Mouse (Mus musculus) myocyte (in vitro differentiated cells): ENCODE measurements around the gene Sec22c. TPM values are rescaled to one million over a fixed set of nuclear protein-coding genes. Genes with fewer than 3 reads are reported as not detected.

Experiments
- H3K27me3 ChIP-seq: one replicate; pipeline ENCODE4 v1.6.1; 2011; ENCODE audit not compliant: control insufficient read depth, insufficient read depth, insufficient read length
- H3K36me3 ChIP-seq: one replicate; pipeline ENCODE4 v1.6.1; 2011; ENCODE audit not compliant: control insufficient read depth, insufficient read depth
- H3K4me2 ChIP-seq: one replicate; pipeline ENCODE4 v1.6.1; 2011; ENCODE audit warnings: low read depth, control low read depth
- H3K4me3 ChIP-seq: one replicate; pipeline ENCODE4 v1.5.1; 2011; ENCODE audit warnings: mild to moderate bottlenecking, control low read depth, moderate library complexity
- H3K79me2 ChIP-seq: one replicate; pipeline ENCODE4 v1.6.1; 2011; ENCODE audit not compliant: control insufficient read depth, insufficient read depth
- H3ac ChIP-seq: one replicate; pipeline ENCODE4 v1.6.1; 2011; ENCODE audit not compliant: control insufficient read depth, insufficient read length
- CEBPB ChIP-seq: IDR thresholded peaks from 2 replicates; pipeline ENCODE4 v1.6.1; 2011; ENCODE audit warnings: mild to moderate bottlenecking, moderate library complexity; ENCODE audit not compliant: poor library complexity, insufficient read depth, severe bottlenecking
- E2F4 ChIP-seq: IDR thresholded peaks from one replicate; pipeline ENCODE4 v1.6.1; 2011; ENCODE audit warnings: mild to moderate bottlenecking, control low read depth, moderate library complexity; ENCODE audit not compliant: insufficient read depth
- MAX ChIP-seq: IDR thresholded peaks from one replicate; pipeline ENCODE4 v1.6.1; 2011; ENCODE audit warnings: low read depth, mild to moderate bottlenecking, control low read depth
- MYOD1 ChIP-seq, 3 experiments: IDR thresholded peaks; one replicate each; pipeline ENCODE4 v1.6.1; 2011; ENCODE audit warnings: control low read depth in 2 of 3, low read depth in 2 of 3, mild to moderate bottlenecking in 2 of 3, moderate library complexity in 1 of 3; ENCODE audit not compliant: insufficient read length in 2 of 3, control insufficient read depth in 1 of 3
- MYOG ChIP-seq, 3 experiments: IDR thresholded peaks; one replicate each; pipeline ENCODE4 v1.6.1; 2011; ENCODE audit warnings: control low read depth in 2 of 3, low read depth in 2 of 3, mild to moderate bottlenecking in 2 of 3; ENCODE audit not compliant: insufficient read length in 2 of 3, control insufficient read depth in 1 of 3, insufficient read depth in 1 of 3
- POLR2A ChIP-seq: IDR thresholded peaks from one replicate; pipeline ENCODE4 v1.6.1; 2011; ENCODE audit warnings: low read depth, mild to moderate bottlenecking, control low read depth, moderate library complexity; ENCODE audit not compliant: insufficient read length
- POLR2AphosphoS2 ChIP-seq: IDR thresholded peaks from one replicate; pipeline ENCODE4 v1.6.1; 2011; ENCODE audit warnings: low read depth, control low read depth; ENCODE audit not compliant: insufficient read length
- REST ChIP-seq: IDR thresholded peaks from one replicate; pipeline ENCODE4 v1.6.1; 2011; ENCODE audit warnings: mild to moderate bottlenecking, control low read depth, moderate library complexity; ENCODE audit not compliant: insufficient read depth, insufficient read length
- SRF ChIP-seq: IDR thresholded peaks from one replicate; pipeline ENCODE4 v1.6.1; 2011; ENCODE audit warnings: low read depth; ENCODE audit not compliant: control insufficient read depth, insufficient read length
- TCF12 ChIP-seq: IDR thresholded peaks from one replicate; pipeline ENCODE4 v1.6.1; 2011; ENCODE audit warnings: mild to moderate bottlenecking, control low read depth; ENCODE audit not compliant: poor library complexity, insufficient read depth, severe bottlenecking
- TCF3 ChIP-seq: IDR thresholded peaks from one replicate; pipeline ENCODE4 v1.6.1; 2011; ENCODE audit warnings: low read depth, control low read depth; ENCODE audit not compliant: insufficient read length
- USF1 ChIP-seq: IDR thresholded peaks from one replicate; pipeline ENCODE4 v1.6.1; 2011; ENCODE audit warnings: low read depth, mild to moderate bottlenecking, control low read depth, moderate library complexity
- polyA plus RNA-seq: library from polyadenylated mRNA; unstranded; fragments of >200 nt; fragmentation: generic; extraction: Trizol; gene quantifications from one replicate; pipeline ENCODE4 v1.2.1, GENCODE M21; 2012; ENCODE audit warnings: missing spikeins

The Sec22c gene
- polyA plus RNA-seq, 1 experiment, result 6.2 TPM

DNA sequence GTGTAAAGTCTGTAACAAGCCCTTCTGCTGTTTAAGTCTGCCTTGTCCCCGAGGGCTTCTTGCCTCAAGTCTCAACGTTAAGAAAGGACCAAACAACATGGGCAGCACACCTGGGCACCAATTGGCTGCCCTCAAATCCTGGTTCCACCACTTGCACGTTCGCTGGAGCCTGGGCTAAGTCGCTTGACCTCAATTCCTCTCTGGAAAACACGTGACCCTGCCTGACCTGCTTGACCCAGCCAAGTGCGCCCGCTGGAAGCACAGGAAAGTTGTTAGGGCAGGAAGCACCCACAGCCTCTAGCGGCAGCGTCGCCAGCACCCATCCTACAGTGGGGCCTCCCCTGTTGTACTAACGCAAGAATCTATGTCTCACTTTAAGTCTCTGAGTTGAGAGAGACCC lies 10.6 kb downstream of the Sec22c start:
- no peaks in the 10 kb centered on the region for H3K79me2 ChIP-seq
- TF ChIP-seq MYOD1 (IDR thresholded peaks at IDR 0.05; ENCODE audit: control insufficient read depth in 1 of 3, insufficient read length in 2 of 3, low read depth in 2 of 3) (no peak), USF1 (no peak), TCF12 (no peak), POLR2A (no peak), CEBPB (no peak), MYOG (IDR thresholded peaks at IDR 0.05; ENCODE audit: control insufficient read depth in 1 of 3, insufficient read depth in 1 of 3, insufficient read length in 2 of 3, low read depth in 2 of 3) (no peak), MAX (no peak)
- H3K36me3 ChIP-seq, result no peaks in the 10 kb centered on the region

DNA sequence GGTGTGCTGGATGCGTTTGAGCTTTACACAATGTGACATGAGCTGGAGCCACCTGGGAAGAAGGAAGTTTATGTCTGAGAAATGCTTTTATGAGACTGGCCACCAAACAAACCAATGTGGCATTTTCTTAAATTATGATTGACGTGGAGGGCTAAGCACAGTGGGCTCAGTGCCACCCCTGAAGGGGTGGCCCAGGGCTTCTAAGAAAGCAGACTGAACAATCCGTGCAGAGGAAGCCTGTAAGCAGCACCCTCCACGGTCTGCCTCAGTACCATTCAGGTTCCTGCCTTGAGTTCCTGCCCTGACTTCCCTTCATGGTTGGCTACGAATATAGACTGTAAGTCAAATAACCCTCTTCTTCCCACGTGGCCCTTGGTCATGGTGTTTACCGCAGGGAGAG lies 14.6 kb downstream of the Sec22c start:
- Histone ChIP-seq H3K36me3 (no peaks in the 10 kb centered on the region), H3K4me2 (no peak overlapping the region), H3K79me2 (no peaks in the 10 kb centered on the region), H3K27me3 (no peaks in the 10 kb centered on the region), H3K4me3 (no peak overlapping the region), H3ac (no peak overlapping the region)
- TF ChIP-seq USF1, result no peak
- TF ChIP-seq MYOD1 (IDR thresholded peaks at IDR 0.05; ENCODE audit: control insufficient read depth in 1 of 3, insufficient read length in 2 of 3, low read depth in 2 of 3), result no peak
- no peak for TF ChIP-seq E2F4
- TF ChIP-seq CEBPB, result no peak
- no peak for TF ChIP-seq POLR2A

More for the DNA sequence above, 10.6 kb downstream of the Sec22c start:
- H3ac ChIP-seq, result no peak overlapping the region
- no peaks in the 10 kb centered on the region for H3K27me3 ChIP-seq
- H3K4me2 ChIP-seq, result no peak overlapping the region
- H3K4me3 ChIP-seq, result no peak overlapping the region

DNA sequence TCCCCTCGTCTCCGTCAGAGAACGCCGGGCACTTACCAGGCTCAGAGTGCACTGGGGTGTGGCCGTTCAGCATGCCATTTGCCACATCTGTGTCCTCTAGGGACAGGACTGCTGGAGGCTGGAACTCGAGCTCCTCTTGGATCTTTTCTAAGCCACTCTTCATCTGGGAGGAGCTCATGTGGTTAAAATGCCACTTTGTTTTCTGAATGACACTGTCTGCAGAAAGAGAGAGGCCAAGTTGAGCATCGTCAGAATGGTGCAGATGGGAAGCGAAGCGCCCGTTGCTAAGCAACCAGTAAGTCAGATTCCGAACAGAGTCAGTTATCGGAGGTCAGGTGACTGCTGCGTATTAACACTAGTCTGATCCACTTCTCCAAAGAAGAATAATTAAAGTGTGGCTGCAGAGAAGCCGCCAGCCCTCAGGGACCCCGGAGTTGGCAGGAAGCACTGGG lies 15.1 kb downstream of the Sec22c start:
- TF ChIP-seq SRF (no peak), MAX (no peak), CEBPB (no peak), POLR2A (no peak), REST (no peak), MYOG (IDR thresholded peaks at IDR 0.05; ENCODE audit: control insufficient read depth in 1 of 3, insufficient read depth in 1 of 3, insufficient read length in 2 of 3, low read depth in 2 of 3) (no peak), TCF3 (no peak), POLR2AphosphoS2 (no peak), TCF12 (no peak), USF1 (no peak), MYOD1 (IDR thresholded peaks at IDR 0.05; ENCODE audit: control insufficient read depth in 1 of 3, insufficient read length in 2 of 3, low read depth in 2 of 3) (no peak), E2F4 (no peak)
- H3K27me3 ChIP-seq, result no peaks in the 10 kb centered on the region

DNA sequence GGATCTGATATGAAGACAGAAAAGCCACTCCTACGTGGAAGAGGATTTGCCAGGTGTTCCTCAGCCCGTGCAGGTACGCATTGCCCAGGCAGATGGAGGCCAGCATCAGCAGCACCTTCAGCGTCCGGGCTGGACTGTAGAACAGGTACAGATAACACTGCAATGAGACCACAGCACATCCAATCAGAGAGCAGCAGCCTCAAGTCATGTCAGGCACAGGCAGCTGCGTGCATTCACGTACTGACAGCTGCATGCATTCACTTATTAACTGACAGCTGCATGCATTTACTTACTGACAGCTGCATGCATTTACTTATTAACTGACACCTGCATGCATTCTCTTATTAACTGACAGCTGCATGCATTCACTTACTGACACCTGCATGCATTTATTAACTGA lies 20.6 kb downstream of the Sec22c start:
- Histone ChIP-seq H3ac (no peak overlapping the region), H3K79me2 (no peaks in the 10 kb centered on the region), H3K4me3 (no peak overlapping the region), H3K36me3 (no peaks in the 10 kb centered on the region), H3K27me3 (no peaks in the 10 kb centered on the region), H3K4me2 (no peak overlapping the region)
- no peak for TF ChIP-seq E2F4
- TF ChIP-seq POLR2A, result no peak
- TF ChIP-seq MAX, result no peak
- no peak for TF ChIP-seq SRF
- no peak for TF ChIP-seq USF1
- no peak for TF ChIP-seq CEBPB
- TF ChIP-seq TCF3, result no peak
- peak in 2 of 3 experiments; percentile 62 to 64 for TF ChIP-seq MYOD1 (IDR thresholded peaks at IDR 0.05; ENCODE audit: control insufficient read depth in 1 of 3, insufficient read length in 2 of 3, low read depth in 2 of 3)
- TF ChIP-seq REST, result no peak
- peak in 2 of 3 experiments; percentile 21 to 79 for TF ChIP-seq MYOG (IDR thresholded peaks at IDR 0.05; ENCODE audit: control insufficient read depth in 1 of 3, insufficient read depth in 1 of 3, insufficient read length in 2 of 3, low read depth in 2 of 3)
- no peak for TF ChIP-seq TCF12
- no peak for TF ChIP-seq POLR2AphosphoS2

More for the DNA sequence above, 15.1 kb downstream of the Sec22c start:
- Histone ChIP-seq H3K36me3 (no peaks in the 10 kb centered on the region), H3K79me2 (no peaks in the 10 kb centered on the region), H3K4me3 (no peak overlapping the region), H3K4me2 (no peak overlapping the region), H3ac (no peak overlapping the region)

DNA sequence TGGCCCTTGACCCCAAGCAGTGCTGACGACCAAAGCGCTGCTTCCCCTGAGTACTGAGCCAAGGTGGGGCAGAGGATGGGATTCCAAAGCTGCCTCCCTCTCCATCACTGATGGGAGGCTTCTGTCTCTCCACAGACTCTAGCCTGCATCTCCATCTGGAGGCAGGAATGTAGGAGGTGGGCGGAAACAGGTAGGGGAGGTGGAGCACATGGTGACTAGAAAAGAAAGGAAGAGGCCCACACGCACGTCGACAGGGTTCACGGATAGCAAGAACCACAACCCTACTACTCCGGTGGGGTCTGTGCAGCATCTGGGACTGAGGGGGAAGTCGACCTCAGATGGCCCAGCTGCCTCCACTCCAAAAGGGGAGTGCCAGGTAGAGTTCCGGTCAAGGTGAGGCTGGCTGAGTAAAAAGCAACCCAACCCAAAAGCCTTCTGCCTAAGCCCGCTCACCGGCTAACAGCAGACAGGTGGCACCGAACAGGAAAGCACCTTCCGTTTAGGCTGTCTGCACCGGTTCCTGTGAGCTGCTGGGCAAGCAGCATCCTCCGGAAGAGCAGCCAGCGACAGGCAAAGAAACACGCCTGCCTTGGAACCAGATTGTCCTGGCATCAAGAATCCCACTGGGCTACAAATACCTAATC lies 23.1 kb downstream of the Sec22c start:
- no peak overlapping the region for H3ac ChIP-seq

More for the DNA sequence above, 23.1 kb downstream of the Sec22c start:
- H3K27me3 ChIP-seq, result no peaks in the 10 kb centered on the region
- TF ChIP-seq POLR2AphosphoS2 (no peak), SRF (no peak), MAX (no peak), MYOG (IDR thresholded peaks at IDR 0.05; ENCODE audit: control insufficient read depth in 1 of 3, insufficient read depth in 1 of 3, insufficient read length in 2 of 3, low read depth in 2 of 3) (no peak), E2F4 (no peak), TCF12 (no peak), TCF3 (no peak), POLR2A (no peak), CEBPB (no peak), REST (no peak), MYOD1 (IDR thresholded peaks at IDR 0.05; ENCODE audit: control insufficient read depth in 1 of 3, insufficient read length in 2 of 3, low read depth in 2 of 3) (no peak), USF1 (no peak)
- no peak overlapping the region for H3K4me3 ChIP-seq
- H3K36me3 ChIP-seq, result no peaks in the 10 kb centered on the region
- H3K79me2 ChIP-seq, result no peaks in the 10 kb centered on the region
- H3K4me2 ChIP-seq, result no peak overlapping the region
